Mouse (Mus musculus): ENCODE measurements at regions not wholly inside any gene's neighbourhood (a gene's known extent, or its start where the extent isn't known, plus 50 kb on each side); places are given as distances from the start of the nearest gene placed in this dataset.

DNA sequence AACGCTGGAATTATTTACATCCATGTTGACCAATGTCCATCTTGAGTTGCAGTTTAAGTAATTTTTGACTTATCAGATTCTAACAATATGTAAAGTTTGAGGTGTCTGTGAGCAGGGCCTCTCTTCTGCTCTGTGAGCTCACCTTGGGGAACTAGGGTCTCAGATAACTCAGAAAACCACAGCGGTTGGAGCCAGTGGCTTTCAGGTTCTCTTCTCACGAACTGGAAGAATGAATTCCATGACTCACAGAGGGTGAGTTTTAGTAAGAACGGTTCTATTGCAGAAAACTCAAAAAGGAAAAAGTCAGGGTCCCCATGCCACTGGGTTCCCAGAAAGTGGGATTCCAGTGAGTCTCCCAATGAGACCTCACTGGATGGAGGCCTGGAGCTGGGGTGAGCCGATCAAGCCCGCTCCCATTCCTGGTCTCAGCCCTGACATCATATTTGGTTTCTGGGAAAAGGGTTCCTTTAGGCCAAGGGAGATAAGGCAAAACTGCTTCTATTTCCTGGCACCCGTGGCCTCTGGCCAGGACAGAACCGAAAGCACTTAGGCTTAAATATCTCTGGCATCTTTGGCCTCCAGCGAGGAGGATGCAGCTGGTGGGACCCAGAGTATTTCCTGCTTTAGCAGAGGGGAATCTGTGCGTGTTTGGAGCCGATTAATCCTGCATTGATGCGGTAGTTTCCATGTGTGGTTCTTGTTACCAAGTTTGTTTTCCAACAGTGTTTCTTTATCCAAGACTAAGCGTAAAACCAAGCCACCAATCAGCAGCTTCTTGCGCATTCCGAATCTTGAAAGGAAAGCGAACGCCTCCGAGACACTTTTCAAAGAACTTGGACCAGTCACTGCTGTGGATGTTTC lies 62.4 kb upstream of the Osbpl8 start:
- peak; percentile 44; the same call in 1 of the 2 replicates for TF ChIP-seq POLR2A (IDR thresholded peaks at IDR 0.05; ENCODE audit: insufficient read depth, low read depth, low read length)
- TF ChIP-seq CTCF (IDR thresholded peaks at IDR 0.05): no peak
- peak; percentile 94 for TF ChIP-seq EP300 (IDR thresholded peaks at IDR 0.05; ENCODE audit: insufficient read depth, low read depth, low read length)
